Mouse (Mus musculus): ENCODE results near the gene Vamp9.

GRCm38 (mm10) chr5:99977516-99978301, 71.7 kb downstream of the Vamp9 start:
- TF ChIP-seq CTCF (conservative IDR thresholded peaks at IDR 0.05; ENCODE audit: low read length) (no peak), POU5F1 (IDR thresholded peaks at IDR 0.05; ENCODE audit: borderline replicate concordance, low read length) (no peak), NANOG (IDR thresholded peaks at IDR 0.05; ENCODE audit: borderline replicate concordance, low read length) (no peak)
